Mouse (Mus musculus) liver, adult 2 months (tissue): Measurements from ENCODE around the gene Gm39653.

Experiments
- CTCF ChIP-seq: fragments of 200-500 bp; IDR thresholded peaks from 2 replicates; pipeline ENCODE4 v1.5.1; 2011; ENCODE audit warnings: low read depth, low read length, control low read depth
- POLR2A ChIP-seq: fragments of 200-500 bp; IDR thresholded peaks from 2 replicates; pipeline ENCODE4 v1.6.1; 2011; ENCODE audit warnings: low read length, control low read depth; ENCODE audit not compliant: insufficient read depth; ENCODE audit errors: extremely low read depth

DNA sequence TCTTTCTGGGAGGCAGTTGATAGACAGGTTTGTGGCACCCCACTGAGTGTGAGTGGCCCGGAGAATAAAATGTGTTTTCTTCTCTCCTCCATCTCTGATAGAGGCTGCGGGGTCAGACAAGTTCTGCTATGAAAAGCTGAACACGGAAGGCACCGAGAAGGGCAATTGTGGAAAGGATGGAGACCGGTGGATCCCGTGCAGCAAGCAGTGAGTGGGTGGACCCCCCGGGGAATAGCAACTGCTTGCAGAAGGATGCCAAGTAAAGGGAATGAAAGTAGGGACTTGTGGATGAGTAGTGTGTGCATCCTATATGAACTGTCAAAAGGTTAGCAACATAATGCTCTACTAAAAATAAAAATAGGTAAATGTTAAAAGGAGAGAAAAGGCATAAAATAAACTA lies 49.3 kb upstream of the Gm39653 start:
- TF ChIP-seq POLR2A = no peak
- no peak for TF ChIP-seq CTCF
